Mouse (Mus musculus): Measurements from ENCODE around the gene Shd.

- no peak for TF ChIP-seq POLR2A (IDR thresholded peaks at IDR 0.05; ENCODE audit: low read depth, low read length)
- no peak for TF ChIP-seq CTCF (conservative IDR thresholded peaks at IDR 0.05; ENCODE audit: insufficient read depth, insufficient read length, low read depth, low read length)
Measured at GRCm38 (mm10) chr17:56015293-56015692, 45.0 kb downstream of the Shd start.

Measured in kidney, adult 2 months (tissue).